Mouse (Mus musculus): ENCODE data around the gene Plaur. TPM values are rescaled to one million over a fixed set of nuclear protein-coding genes. Genes with fewer than 3 reads are reported as not detected.

The Plaur gene
- 1 to 10 TPM in 1 of 2 experiments, under 1 TPM in 1; 0.76 to 1.0 TPM for total RNA-seq (2021)
- long read RNA-seq, experiment 1, partial matches to known transcripts = 0 of 1 reads
- long read RNA-seq, experiment 1, other reads (novel, unspliced or antisense) = 1 of 1 reads
- long read RNA-seq, experiment 2 = 0 reads

GRCm38 (mm10) chr7:24462388-24463319 is at the start of gene Plaur:
Gene Plaur (plus strand): TSS chr7:24462484.
- DNase-seq (ENCODE audit: low spot score in 2 of 2) = no peak

GRCm38 (mm10) chr7:24413630-24414029 is 48.7 kb upstream of the Plaur start:
- no peak for DNase-seq (ENCODE audit: low spot score in 2 of 2)

- DNase-seq (ENCODE audit: low spot score in 2 of 2) = no peak
Measured at GRCm38 (mm10) chr7:24415261-24415660, 47.0 kb upstream of the Plaur start.

- DNase-seq (ENCODE audit: low spot score in 2 of 2) = no peak
Measured at GRCm38 (mm10) chr7:24419579-24419978, 42.7 kb upstream of the Plaur start.

GRCm38 (mm10) chr7:24421648-24422047 is 40.6 kb upstream of the Plaur start:
- no peak for DNase-seq (ENCODE audit: low spot score in 2 of 2)

GRCm38 (mm10) chr7:24422251-24422650 is 40.0 kb upstream of the Plaur start:
- no peak for DNase-seq (ENCODE audit: low spot score in 2 of 2)

GRCm38 (mm10) chr7:24423107-24423763 is 39.0 kb upstream of the Plaur start:
- no peak for DNase-seq (ENCODE audit: low spot score in 2 of 2)

- DNase-seq (ENCODE audit: low spot score in 2 of 2) = no peak
Measured at GRCm38 (mm10) chr7:24423956-24424732, 38.1 kb upstream of the Plaur start.

- no peak for DNase-seq (ENCODE audit: low spot score in 2 of 2)
Measured at GRCm38 (mm10) chr7:24425919-24426318, 36.4 kb upstream of the Plaur start.

GRCm38 (mm10) chr7:24427168-24427567 is 35.1 kb upstream of the Plaur start:
- DNase-seq (ENCODE audit: low spot score in 2 of 2) = no peak

GRCm38 (mm10) chr7:24428725-24429124 is 33.6 kb upstream of the Plaur start:
- DNase-seq (ENCODE audit: low spot score in 2 of 2) = no peak

- DNase-seq (ENCODE audit: low spot score in 2 of 2) = peak; percentile 63 to 85
Measured at GRCm38 (mm10) chr7:24429413-24430112, 32.7 kb upstream of the Plaur start.

GRCm38 (mm10) chr7:24430551-24431345 is 31.5 kb upstream of the Plaur start:
- DNase-seq (ENCODE audit: low spot score in 2 of 2) = no peak

GRCm38 (mm10) chr7:24431713-24432112 is 30.6 kb upstream of the Plaur start:
- DNase-seq (ENCODE audit: low spot score in 2 of 2) = no peak

- no peak for DNase-seq (ENCODE audit: low spot score in 2 of 2)
Measured at GRCm38 (mm10) chr7:24435305-24435704, 27.0 kb upstream of the Plaur start.

- DNase-seq (ENCODE audit: low spot score in 2 of 2) = peak; percentile 21 to 31
Measured at GRCm38 (mm10) chr7:24437981-24438380, 24.3 kb upstream of the Plaur start.

- DNase-seq (ENCODE audit: low spot score in 2 of 2) = no peak
Measured at GRCm38 (mm10) chr7:24439191-24439590, 23.1 kb upstream of the Plaur start.

GRCm38 (mm10) chr7:24439891-24440290 is 22.4 kb upstream of the Plaur start:
- DNase-seq (ENCODE audit: low spot score in 2 of 2) = no peak

GRCm38 (mm10) chr7:24441785-24442184 is 20.5 kb upstream of the Plaur start:
- DNase-seq (ENCODE audit: low spot score in 2 of 2) = peak; percentile 28 to 45

- DNase-seq (ENCODE audit: low spot score in 2 of 2) = no peak
Measured at GRCm38 (mm10) chr7:24442313-24442712, 20.0 kb upstream of the Plaur start.
